Mouse (Mus musculus): ENCODE data around the gene 4931408C20Rik.
A peak's percentile ranks its signal among the peaks of the same experiment; 100 is the strongest.

4931408C20Rik gene

GRCm38 (mm10) chr1:26686842-26687760, at the start of gene 4931408C20Rik:
Gene 4931408C20Rik, minus strand, starts transcription at chr1:26687460.
- peak; percentile 44 for DNase-seq (ENCODE audit: low spot score)

- peak; percentile 42 for DNase-seq (ENCODE audit: low spot score)
These were observed 666 bp upstream of the 4931408C20Rik start for GRCm38 (mm10) chr1:26687926-26688325.

- peak; percentile 41 for DNase-seq (ENCODE audit: low spot score)
These were observed 1.1 kb downstream of the 4931408C20Rik start for GRCm38 (mm10) chr1:26685952-26686693.

GRCm38 (mm10) chr1:26685383-26685782, 1.9 kb downstream of the 4931408C20Rik start:
- DNase-seq (ENCODE audit: low spot score), result no peak

- no peak for DNase-seq (ENCODE audit: low spot score)
These were observed 37.4 kb downstream of the 4931408C20Rik start for GRCm38 (mm10) chr1:26649704-26650388.

GRCm38 (mm10) chr1:26636051-26636450, 51.2 kb downstream of the 4931408C20Rik start:
- DNase-seq (ENCODE audit: low spot score), result no peak

All from adipocyte (in vitro differentiated cells).